Mouse (Mus musculus) midbrain, embryonic 10.5 days (tissue): ENCODE data around the gene Siglec1. TPM values are rescaled to one million over a fixed set of nuclear protein-coding genes. Genes with fewer than 3 reads are reported as not detected.

Experiments used
- microRNA-seq: library from miRNA; unstranded; fragments of <30 nt; microRNA quantifications from one replicate; pipeline ENCODE4, GENCODE M21; 2017
- polyA plus RNA-seq: library from polyadenylated mRNA; unstranded; fragments of >200 nt; fragmentation: Nextera tagmentation; extraction: Ambion mirVana; gene quantifications from 2 replicates; pipeline ENCODE4 v1.2.1, GENCODE M21; 2016

The Siglec1 gene
- polyA plus RNA-seq, 1 experiment from 2014 or later, result 0.12 TPM

Small RNA genes lying within 50 kb of the gene (microRNA-seq; reads per million reads assigned to microRNA genes)
- gene Mir6973b, result not detected

Other genes with a start within 250 kb of the Siglec1 start
- 28.3 and 43.3 TPM in 2 replicates for gene 4930402H24Rik, start 180.4 kb downstream of the Siglec1 start, polyA plus RNA-seq
- gene Atrn, start 180.3 kb downstream of the Siglec1 start, polyA plus RNA-seq, result 5.7 and 6.6 TPM in 2 replicates
- 3.6 and 3.7 TPM in 2 replicates for gene Gfra4, start 43.7 kb downstream of the Siglec1 start, polyA plus RNA-seq
- 0.84 and 1.1 TPM in 2 replicates for gene Adam33, start 23.0 kb downstream of the Siglec1 start, polyA plus RNA-seq
- gene Hspa12b, start 40.5 kb upstream of the Siglec1 start, polyA plus RNA-seq, result 6.5 and 7.6 TPM in 2 replicates
- not detected in 2 replicates for gene Gm11037, start 46.7 kb upstream of the Siglec1 start, polyA plus RNA-seq
- gene 1700037H04Rik, start 73.3 kb upstream of the Siglec1 start, polyA plus RNA-seq, result 136 and 145 TPM in 2 replicates
- gene Cenpb, start 93.3 kb upstream of the Siglec1 start, polyA plus RNA-seq, result 9.0 and 10.6 TPM in 2 replicates
- gene Cdc25b, start 100.2 kb upstream of the Siglec1 start, polyA plus RNA-seq, result 117 and 140 TPM in 2 replicates
- 3.7 and 6.3 TPM in 2 replicates for gene Spef1, start 100.5 kb upstream of the Siglec1 start, polyA plus RNA-seq
- gene Ap5s1, start 120.3 kb upstream of the Siglec1 start, polyA plus RNA-seq, result 25.9 and 28.9 TPM in 2 replicates
- gene Mavs, start 147.3 kb upstream of the Siglec1 start, polyA plus RNA-seq, result 20.6 and 21.4 TPM in 2 replicates
- 43.6 and 49.1 TPM in 2 replicates for gene Pank2, start 175.7 kb upstream of the Siglec1 start, polyA plus RNA-seq